Mouse (Mus musculus) brain, embryonic 14.5 days (tissue): ENCODE measurements around the gene Klrg1.

Source experiments
- CTCF ChIP-seq: fragments of 200-500 bp; IDR thresholded peaks from 2 replicates; pipeline ENCODE4 v1.5.1; 2012; ENCODE audit warnings: inconsistent platforms, mild to moderate bottlenecking, moderate library complexity, borderline replicate concordance; ENCODE audit not compliant: insufficient read depth, insufficient read length; ENCODE audit errors: extremely low read depth
- POLR2A ChIP-seq: fragments of 200-500 bp; IDR thresholded peaks from 2 replicates; pipeline ENCODE4 v1.6.1; 2012; ENCODE audit warnings: mild to moderate bottlenecking, inconsistent platforms, borderline replicate concordance; ENCODE audit not compliant: poor library complexity, insufficient read depth, insufficient read length, severe bottlenecking; ENCODE audit errors: extremely low read depth

DNA sequence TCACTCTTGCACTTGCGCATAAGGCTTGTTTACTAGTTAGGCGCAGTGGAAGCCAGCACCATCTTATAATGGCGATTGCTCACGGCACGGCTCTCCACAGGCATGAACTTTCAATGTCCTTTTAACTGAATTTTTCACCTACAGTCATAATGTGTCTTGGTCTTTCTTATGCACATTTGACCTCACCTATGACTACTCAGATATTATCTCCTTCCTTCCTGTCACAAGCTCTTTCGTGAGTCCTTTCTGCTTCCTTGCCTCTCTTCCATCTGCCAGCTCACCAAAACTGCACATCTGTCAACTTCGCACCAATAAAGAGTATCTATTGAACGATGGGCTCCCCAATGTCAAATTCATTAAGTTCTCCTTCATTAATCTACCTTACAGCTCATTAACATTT is 20.1 kb downstream of the Klrg1 start:
- TF ChIP-seq CTCF = no peak
- no peak for TF ChIP-seq POLR2A
